Mouse (Mus musculus) cerebellum, adult 2 months (tissue): ENCODE results near the gene Prss48. TPM values are rescaled to one million over a fixed set of nuclear protein-coding genes. Genes with fewer than 3 reads are reported as not detected.

Source experiments
- DNase-seq, 2 experiments: peaks; one replicate each; pipeline ENCODE4 v3.0.0; 2021
- H3K27ac ChIP-seq: fragments of 200-500 bp; 2 replicates; pipeline ENCODE4 v1.5.1; 2012; ENCODE audit warnings: low read length, control low read depth, inconsistent platforms; ENCODE audit not compliant: insufficient read depth
- H3K27me3 ChIP-seq: fragments of 200-500 bp; 2 replicates; pipeline ENCODE4 v1.6.1; 2012; ENCODE audit warnings: inconsistent platforms, mild to moderate bottlenecking, low read length, moderate library complexity; ENCODE audit not compliant: control insufficient read depth, insufficient read depth
- H3K4me1 ChIP-seq: fragments of 200-500 bp; 2 replicates; pipeline ENCODE4 v1.6.1; 2011; ENCODE audit warnings: low read length; ENCODE audit not compliant: control insufficient read depth, insufficient read depth
- H3K4me3 ChIP-seq: fragments of 200-500 bp; replicated peaks from 2 replicates; pipeline ENCODE3; 2011; ENCODE audit warnings: mild to moderate bottlenecking, low read depth, low read length, control low read depth; ENCODE audit not compliant: insufficient read depth
- CTCF ChIP-seq: fragments of 200-500 bp; IDR thresholded peaks from 2 replicates; pipeline ENCODE4 v1.5.1; 2011; ENCODE audit warnings: low read depth, mild to moderate bottlenecking, control low read depth, low read length, moderate library complexity, borderline replicate concordance; ENCODE audit not compliant: insufficient read depth
- POLR2A ChIP-seq: fragments of 200-500 bp; IDR thresholded peaks from 2 replicates; pipeline ENCODE4 v1.6.1; 2011; ENCODE audit warnings: low read length, control low read depth, borderline replicate concordance; ENCODE audit not compliant: insufficient read depth
- WGBS: fragments of 180-500 bp; shearing (Covaris S2); methylation state at CpG from one replicate; pipeline ENCODE4 v1.1.7; 2018; 5-methylcytosine and 5-hydroxymethylcytosine counted together
- polyA plus RNA-seq: library from polyadenylated mRNA; depleted of rRNA; stranded (reverse); fragments of >200 nt; gene quantifications from 2 replicates; pipeline ENCODE4 v1.2.3, GENCODE M21; 2012

The Prss48 gene
- polyA plus RNA-seq, 1 experiment, result not detected

DNA sequence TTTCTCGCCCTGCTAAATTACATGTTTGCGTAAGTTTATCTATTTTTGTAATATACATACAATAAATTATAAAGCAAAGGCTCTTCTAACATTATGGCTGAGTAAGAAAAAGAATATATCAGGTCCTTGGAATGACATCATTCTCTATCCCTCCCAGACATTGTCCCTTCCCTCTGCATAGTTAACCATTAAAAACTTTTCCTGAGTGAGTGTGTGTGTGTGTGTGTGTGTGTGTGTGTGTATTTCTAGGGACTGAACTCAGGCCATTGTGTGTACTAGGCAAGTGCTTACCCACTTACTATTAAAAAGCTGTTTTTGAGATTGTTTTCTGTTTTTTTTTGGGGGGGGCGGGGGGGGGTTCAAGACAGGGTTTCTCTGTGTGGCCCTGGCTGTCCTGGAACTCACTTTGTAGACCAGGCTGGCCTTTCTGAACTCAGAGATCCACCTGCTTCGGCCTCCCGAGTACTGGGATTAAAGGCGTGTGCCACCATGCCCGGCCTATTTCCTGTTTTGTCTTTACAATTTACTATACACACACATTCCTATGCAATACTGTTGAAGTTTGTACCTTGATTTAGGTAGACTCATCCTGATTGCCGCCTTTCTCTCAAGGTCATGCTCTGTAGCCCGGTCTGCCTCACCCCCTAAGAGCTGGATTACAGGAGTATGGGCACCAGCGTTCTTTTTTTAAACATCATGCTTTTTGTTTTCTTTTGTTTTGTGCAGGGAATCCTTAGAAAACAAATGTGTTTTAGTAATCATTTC is 28.7 kb downstream of the Prss48 start:
- 94% methylated on average over 10 of the region's 10 CpGs for WGBS
- Histone ChIP-seq H3K27me3 (no peaks in the 10 kb centered on the region), H3K4me3 (no peak overlapping the region), H3K27ac (no peak overlapping the region), H3K4me1 (peaks cover 4% of the 10 kb centered on the region; the same call in 1 of the 2 replicates)
- TF ChIP-seq POLR2A (no peak), CTCF (no peak)
- no peak for DNase-seq

DNA sequence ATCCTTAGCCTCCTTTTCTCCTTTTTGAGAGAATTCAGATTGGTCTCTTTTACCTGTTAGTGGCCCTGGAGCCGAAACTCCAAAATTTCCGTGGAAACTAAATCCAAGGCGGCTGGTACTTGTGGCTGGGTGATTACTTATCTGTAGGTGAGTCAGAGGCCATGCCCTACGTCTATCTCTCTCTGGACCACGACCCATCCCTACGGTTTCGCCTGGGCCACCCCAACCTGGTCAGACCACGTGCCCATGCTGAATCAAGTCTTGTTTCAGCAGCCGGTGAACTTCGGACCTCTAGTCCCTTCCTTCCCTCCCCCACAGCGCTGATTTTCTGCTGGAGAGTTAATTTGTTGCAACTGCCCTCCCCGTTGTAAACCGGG is 30.7 kb downstream of the Prss48 start:
- WGBS, result 4% methylated on average over 13 of the region's 13 CpGs
- H3K4me1 ChIP-seq, result peaks cover 4% of the 10 kb centered on the region; the same call in 1 of the 2 replicates
- no peak for TF ChIP-seq CTCF
- no peak for TF ChIP-seq POLR2A
- no peaks in the 10 kb centered on the region for H3K27me3 ChIP-seq
- H3K4me3 ChIP-seq, result peak overlapping the region; percentile 71
- no peak for DNase-seq
- no peak overlapping the region for H3K27ac ChIP-seq

DNA sequence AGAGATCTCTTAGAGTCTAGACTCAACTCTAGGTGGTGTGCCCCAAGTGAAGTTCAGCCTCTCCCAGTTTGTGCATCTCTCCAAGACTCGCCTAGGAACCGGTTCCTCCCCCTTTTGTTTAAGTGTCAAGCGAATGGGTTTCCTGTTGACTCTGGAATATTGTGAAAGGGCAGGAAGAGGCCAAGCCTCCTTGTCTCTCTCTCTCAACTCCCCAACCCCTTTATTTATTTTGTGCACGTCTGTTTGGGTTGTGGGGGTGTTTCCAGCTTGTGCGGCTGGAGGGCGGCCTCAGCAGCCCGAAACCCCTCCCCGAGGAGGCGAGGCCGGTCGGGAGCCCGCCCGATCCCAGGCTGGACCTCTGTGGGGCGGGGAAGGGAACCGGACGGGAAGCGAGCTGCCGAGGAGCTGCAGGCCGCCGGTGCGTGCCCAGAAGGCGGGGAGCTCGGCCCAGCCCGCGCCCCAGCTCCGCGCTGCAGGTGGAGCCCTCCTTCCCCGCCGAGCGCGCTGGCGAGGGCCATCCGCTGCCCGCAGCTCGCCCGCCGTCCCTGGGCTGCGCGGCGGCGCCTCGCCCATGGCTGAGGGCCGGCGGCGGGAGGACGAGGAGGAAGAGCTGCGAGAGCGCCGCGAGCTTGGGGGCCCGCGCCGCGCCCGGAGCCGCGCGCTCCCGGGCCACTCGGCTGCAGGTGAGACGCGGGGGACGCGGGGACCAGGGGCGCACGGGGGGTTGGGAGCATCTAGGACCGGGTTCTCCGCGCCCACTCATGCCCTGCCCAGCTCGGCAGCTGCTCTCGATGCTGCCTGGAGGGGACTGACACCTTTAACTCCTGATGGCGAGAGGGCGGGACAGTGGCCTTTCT is 31.3 kb downstream of the Prss48 start, which contains the start of gene Sh3d19:
TSS of gene Sh3d19 (plus strand) at position 368 of the 857 bp plus-strand sequence.
- Histone ChIP-seq H3K27ac (peak within 1 kb of the TSS; percentile 43; the same call in 1 of the 2 replicates), H3K4me3 (peak within 1 kb of the TSS; percentile 71), H3K4me1 (peaks cover 4% of the 10 kb centered on the region; the same call in 1 of the 2 replicates), H3K27me3 (no peaks in the 10 kb centered on the region)
- peak; percentile 78 for DNase-seq
- TF ChIP-seq CTCF (no peak), POLR2A (no peak)
- 1% methylated on average over 67 of the region's 73 CpGs for WGBS

GRCm38 (mm10) chr3:85969040-85969439 is 33.3 kb downstream of the Prss48 start:
- WGBS, result 89% methylated on average over 8 of the region's 8 CpGs
- no peak for DNase-seq
- H3K27me3 ChIP-seq, result no peaks in the 10 kb centered on the region
- no peak overlapping the region for H3K4me3 ChIP-seq
- TF ChIP-seq POLR2A, result no peak
- TF ChIP-seq CTCF, result no peak
- H3K4me1 ChIP-seq, result no peaks in the 10 kb centered on the region
- no peak overlapping the region for H3K27ac ChIP-seq

DNA sequence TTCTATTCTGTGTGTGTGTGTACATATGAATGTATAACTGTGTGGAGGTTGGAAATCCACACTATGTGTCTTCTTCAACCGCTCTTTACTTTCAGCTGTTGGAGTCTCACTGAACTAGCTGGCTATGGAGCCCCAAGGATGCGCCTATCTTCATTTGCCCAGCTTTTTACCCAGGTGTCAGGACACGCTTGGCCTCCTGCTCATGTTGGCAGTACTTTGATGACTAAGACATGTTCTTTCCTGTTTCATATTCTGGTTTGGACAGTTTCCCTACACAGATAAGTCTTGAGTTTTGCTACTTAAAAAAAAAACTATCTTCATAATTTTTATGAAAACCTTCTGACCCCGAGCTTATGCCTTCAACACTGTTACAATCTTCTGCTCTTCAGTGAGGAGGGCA is 36.8 kb downstream of the Prss48 start:
- Histone ChIP-seq H3K27ac (no peak overlapping the region), H3K27me3 (no peaks in the 10 kb centered on the region), H3K4me1 (no peaks in the 10 kb centered on the region), H3K4me3 (no peak overlapping the region)
- no peak for DNase-seq
- TF ChIP-seq POLR2A, result no peak
- TF ChIP-seq CTCF, result no peak
- WGBS, result 86% methylated on average over 4 of the region's 4 CpGs

- Histone ChIP-seq H3K4me1 (no peaks in the 10 kb centered on the region), H3K27me3 (no peaks in the 10 kb centered on the region), H3K4me3 (no peak overlapping the region), H3K27ac (no peak overlapping the region)
- DNase-seq, result no peak
- 60% methylated on average over 5 of the region's 5 CpGs for WGBS
- TF ChIP-seq POLR2A, result no peak
These were observed 41.2 kb downstream of the Prss48 start for GRCm38 (mm10) chr3:85961134-85961533.

GRCm38 (mm10) chr3:85959669-85960068 is 42.6 kb downstream of the Prss48 start:
- WGBS, result 94% methylated on average over 1 of the region's 1 CpGs
- TF ChIP-seq CTCF, result no peak
- no peak for TF ChIP-seq POLR2A
- no peak overlapping the region for H3K4me3 ChIP-seq
- H3K4me1 ChIP-seq, result no peaks in the 10 kb centered on the region
- no peak overlapping the region for H3K27ac ChIP-seq
- H3K27me3 ChIP-seq, result no peaks in the 10 kb centered on the region
- DNase-seq, result no peak
